Mouse (Mus musculus): ENCODE results near the gene Cox10. TPM values are rescaled to one million over a fixed set of nuclear protein-coding genes. Genes with fewer than 3 reads are reported as not detected.

Cox10 gene
- total and polyA plus RNA-seq, 2 experiments from 2014 or later, result 14.3 to 31.0 TPM

GRCm38 (mm10) chr11:63920531-63920930 lies 158.7 kb downstream of the Cox10 start:
- Histone ChIP-seq H3K27ac (ENCODE audit: low read depth, low read length) (no peak overlapping the region), H3K4me2 (ENCODE audit: low read depth) (peak overlapping the region; percentile 66), H3K4me3 (ENCODE audit: low read depth, low read length) (peak overlapping the region; percentile 40), H3K36me3 (ENCODE audit: insufficient read depth) (no peaks in the 10 kb centered on the region), H3K27me3 (ENCODE audit: insufficient read depth, low read length) (peaks cover 92% of the 10 kb centered on the region), H3K9me3 (ENCODE audit: low read length) (no peaks in the 10 kb centered on the region), H3K9ac (peak overlapping the region; percentile 33), H3K4me1 (ENCODE audit: insufficient read depth) (peaks cover 8% of the 10 kb centered on the region; the same call in 1 of the 2 replicates)
- WGBS, result 1% methylated on average over 33 of the region's 33 CpGs
- peak; percentile 95 for TF ChIP-seq CTCF (IDR thresholded peaks at IDR 0.05; ENCODE audit: low read depth)
- ATAC-seq (peak; percentile 89), DNase-seq (peak; percentile 92)

DNA sequence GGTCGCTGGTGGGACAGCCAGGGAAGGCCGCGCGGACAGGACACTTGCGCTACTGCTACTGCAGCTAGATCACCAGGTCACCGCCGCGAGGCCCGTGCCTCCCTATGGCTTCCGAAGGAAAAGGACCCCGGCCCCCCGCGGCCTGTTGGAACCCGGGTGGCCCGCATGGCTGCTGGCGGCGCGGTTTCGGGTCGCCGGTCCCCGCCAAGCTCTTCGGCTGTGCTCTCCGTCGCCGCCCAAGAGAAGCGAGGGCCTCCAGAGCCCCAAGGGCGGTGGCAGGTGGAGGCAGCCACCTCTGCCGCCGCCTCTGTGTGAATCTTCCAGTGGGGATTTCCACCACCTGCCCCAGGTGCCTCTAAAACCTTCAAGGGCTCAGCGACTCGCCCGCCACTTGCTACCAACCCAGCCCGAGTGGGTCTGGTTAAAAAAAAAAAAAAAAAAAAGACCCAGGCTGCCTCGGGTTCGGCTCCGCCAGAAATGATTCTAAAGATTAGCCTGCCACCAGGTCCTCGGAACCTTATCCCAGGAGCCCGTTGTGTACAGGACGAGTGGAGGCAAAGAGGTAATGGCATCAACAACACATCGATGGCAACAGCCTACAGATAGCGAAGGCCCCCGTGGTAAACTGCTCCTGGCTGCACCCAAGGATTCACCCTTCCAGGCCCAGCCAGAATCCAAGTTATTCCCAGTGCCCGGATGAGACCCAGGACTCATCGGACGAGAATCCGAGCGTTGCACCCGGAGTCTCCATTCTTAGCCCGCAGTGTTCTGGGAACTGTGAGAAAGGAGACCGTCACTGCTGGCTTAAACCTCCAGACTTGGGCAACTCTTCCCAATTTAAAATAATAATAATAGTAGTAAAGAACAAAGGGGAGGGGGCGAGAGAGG lies 159.8 kb downstream of the Cox10 start:
- Histone ChIP-seq H3K9ac (peak overlapping the region; percentile 35; the same call in 1 of the 2 replicates), H3K9me3 (ENCODE audit: low read length) (no peaks in the 10 kb centered on the region), H3K4me1 (ENCODE audit: insufficient read depth) (peaks cover 8% of the 10 kb centered on the region; the same call in 1 of the 2 replicates), H3K4me2 (ENCODE audit: low read depth) (peak overlapping the region; percentile 66), H3K27ac (ENCODE audit: low read depth, low read length) (no peak overlapping the region), H3K36me3 (ENCODE audit: insufficient read depth) (no peaks in the 10 kb centered on the region), H3K4me3 (ENCODE audit: low read depth, low read length) (peak overlapping the region; percentile 40), H3K27me3 (ENCODE audit: insufficient read depth, low read length) (peaks cover 87% of the 10 kb centered on the region)
- WGBS, result 6% methylated on average over 52 of the region's 52 CpGs
- no peak for TF ChIP-seq CTCF (IDR thresholded peaks at IDR 0.05; ENCODE audit: low read depth)
- DNase-seq, result no peak
- ATAC-seq, result no peak

- TF ChIP-seq CTCF (IDR thresholded peaks at IDR 0.05; ENCODE audit: low read depth), result no peak
- H3K27ac ChIP-seq (ENCODE audit: low read depth, low read length), result no peak overlapping the region
Measured at GRCm38 (mm10) chr11:63918321-63919105, 160.8 kb downstream of the Cox10 start.

DNA sequence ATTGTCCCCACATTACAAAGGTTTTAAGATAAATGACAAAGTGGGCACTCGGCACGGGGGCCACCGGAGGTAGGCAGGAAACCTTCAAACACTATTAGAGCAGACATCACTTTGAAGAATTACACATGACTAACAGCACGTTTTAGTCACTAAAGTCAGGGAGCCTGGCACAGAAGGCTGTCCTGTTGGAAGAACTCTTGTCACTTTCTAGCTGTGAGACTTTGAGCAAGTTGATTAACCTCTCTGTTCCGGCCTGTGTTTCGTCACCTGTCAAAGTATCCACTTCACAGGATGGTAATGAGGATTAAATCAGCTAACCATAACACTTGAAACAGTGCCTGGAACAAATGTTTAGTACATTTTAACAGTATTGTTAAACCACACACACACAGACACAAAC lies 161.7 kb downstream of the Cox10 start:
- Histone ChIP-seq H3K36me3 (ENCODE audit: insufficient read depth) (no peaks in the 10 kb centered on the region), H3K9me3 (ENCODE audit: low read length) (no peaks in the 10 kb centered on the region), H3K27me3 (ENCODE audit: insufficient read depth, low read length) (peaks cover 78% of the 10 kb centered on the region), H3K4me1 (ENCODE audit: insufficient read depth) (0 out of 2 replicates have a peak, but pooled peaks cover 4% of the 10 kb centered on the region), H3K27ac (ENCODE audit: low read depth, low read length) (no peak overlapping the region), H3K9ac (no peak overlapping the region), H3K4me2 (ENCODE audit: low read depth) (no peak overlapping the region), H3K4me3 (ENCODE audit: low read depth, low read length) (no peak overlapping the region)
- DNase-seq (no peak), ATAC-seq (no peak)
- WGBS, result 32% methylated on average over 6 of the region's 6 CpGs
- no peak for TF ChIP-seq CTCF (IDR thresholded peaks at IDR 0.05; ENCODE audit: low read depth)

More at GRCm38 (mm10) chr11:63918321-63919105, 160.8 kb downstream of the Cox10 start:
- H3K4me1 ChIP-seq (ENCODE audit: insufficient read depth), result peaks cover 8% of the 10 kb centered on the region; the same call in 1 of the 2 replicates
- peaks cover 84% of the 10 kb centered on the region for H3K27me3 ChIP-seq (ENCODE audit: insufficient read depth, low read length)
- H3K9me3 ChIP-seq (ENCODE audit: low read length), result no peaks in the 10 kb centered on the region
- no peak for DNase-seq
- H3K4me3 ChIP-seq (ENCODE audit: low read depth, low read length), result peak overlapping the region; percentile 9; the same call in 1 of the 2 replicates
- ATAC-seq, result no peak
- H3K9ac ChIP-seq, result 0 out of 2 replicates have a peak overlapping the region, but pooled peaks have one; percentile 35
- 31% methylated on average over 17 of the region's 17 CpGs for WGBS
- H3K4me2 ChIP-seq (ENCODE audit: low read depth), result peak overlapping the region; percentile 66
- H3K36me3 ChIP-seq (ENCODE audit: insufficient read depth), result no peaks in the 10 kb centered on the region

- no peak overlapping the region for H3K27ac ChIP-seq (ENCODE audit: low read depth, low read length)
- no peaks in the 10 kb centered on the region for H3K9me3 ChIP-seq (ENCODE audit: low read length)
- no peak overlapping the region for H3K9ac ChIP-seq
- DNase-seq, result peak; percentile 65
- H3K36me3 ChIP-seq (ENCODE audit: insufficient read depth), result no peaks in the 10 kb centered on the region
- H3K4me2 ChIP-seq (ENCODE audit: low read depth), result peak overlapping the region; percentile 60
- ATAC-seq, result peak; percentile 84
- H3K4me3 ChIP-seq (ENCODE audit: low read depth, low read length), result peak overlapping the region; percentile 33
- H3K4me1 ChIP-seq (ENCODE audit: insufficient read depth), result no peaks in the 10 kb centered on the region
- H3K27me3 ChIP-seq (ENCODE audit: insufficient read depth, low read length), result peaks cover 50% of the 10 kb centered on the region
- no peak for TF ChIP-seq CTCF (IDR thresholded peaks at IDR 0.05; ENCODE audit: low read depth)
- 1% methylated on average over 20 of the region's 20 CpGs for WGBS
Measured at GRCm38 (mm10) chr11:63914388-63914787, 164.9 kb downstream of the Cox10 start.

DNA sequence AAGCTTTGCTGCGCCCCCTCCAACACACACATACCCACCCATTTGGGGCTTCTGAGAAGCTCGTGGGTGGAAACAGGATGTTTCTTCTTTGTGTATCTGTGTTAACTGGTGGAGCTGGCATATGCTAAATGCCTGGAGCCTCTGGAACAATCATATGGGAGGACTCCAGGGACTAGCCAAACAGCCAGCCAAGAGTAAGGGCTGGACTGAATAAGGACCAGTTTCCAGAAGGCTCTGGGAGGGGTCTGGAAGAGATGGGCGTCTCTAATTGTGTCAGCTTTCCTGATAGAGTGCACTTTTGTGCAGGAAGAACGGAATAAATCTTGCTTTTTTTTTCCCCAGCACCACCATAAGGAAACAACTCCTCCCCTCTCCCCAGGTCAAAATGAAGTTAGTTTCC lies 165.3 kb downstream of the Cox10 start:
- Histone ChIP-seq H3K27me3 (ENCODE audit: insufficient read depth, low read length) (peaks cover 46% of the 10 kb centered on the region), H3K4me3 (ENCODE audit: low read depth, low read length) (peak overlapping the region; percentile 33), H3K4me1 (ENCODE audit: insufficient read depth) (no peaks in the 10 kb centered on the region), H3K9me3 (ENCODE audit: low read length) (no peaks in the 10 kb centered on the region), H3K27ac (ENCODE audit: low read depth, low read length) (no peak overlapping the region), H3K9ac (no peak overlapping the region), H3K4me2 (ENCODE audit: low read depth) (peak overlapping the region; percentile 60), H3K36me3 (ENCODE audit: insufficient read depth) (no peaks in the 10 kb centered on the region)
- WGBS, result 24% methylated on average over 4 of the region's 4 CpGs
- ATAC-seq, result no peak
- no peak for TF ChIP-seq CTCF (IDR thresholded peaks at IDR 0.05; ENCODE audit: low read depth)
- DNase-seq, result no peak

Other genes starting within 250 kb of the Cox10 start
- 3.5 and 4.3 TPM in 2 replicates for gene Hs3st3b1, start 157.2 kb downstream of the Cox10 start, total RNA-seq (2014; rRNA removed)
- 1.1 and 1.2 TPM in 2 replicates for gene Hs3st3b1, start 157.2 kb downstream of the Cox10 start, polyA plus RNA-seq (2015; fragmentation: Nextera tagmentation; extraction: Ambion mirVana)